Mouse (Mus musculus): ENCODE measurements at regions not wholly inside any gene's neighbourhood (a gene's known extent, or its start where the extent isn't known, plus 50 kb on each side); places are given as distances from the start of the nearest gene placed in this dataset.

DNA sequence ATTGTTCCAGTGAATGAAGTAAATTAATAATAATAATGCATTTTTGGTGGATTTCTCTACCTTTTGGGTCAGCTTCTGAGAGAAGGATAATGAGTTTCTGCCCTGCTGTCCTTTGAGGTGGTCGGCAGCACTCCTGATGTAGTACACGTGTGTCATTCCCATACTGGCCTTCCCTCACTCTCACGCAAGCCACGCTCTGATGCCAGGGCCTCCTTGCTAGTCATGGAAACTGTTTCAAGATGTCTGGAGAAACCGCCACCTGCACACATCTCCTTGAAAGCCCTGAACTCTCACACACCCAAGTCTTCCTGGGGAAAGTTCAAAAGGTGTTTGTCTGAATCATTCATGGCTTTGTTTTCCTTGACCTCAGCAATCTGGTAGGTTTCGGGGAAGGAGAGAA is 116.2 kb downstream of the Fam204a start:
- TF ChIP-seq CTCF (IDR thresholded peaks at IDR 0.05; ENCODE audit: borderline replicate concordance, insufficient read depth, low read depth, low read length) (no peak), POLR2A (IDR thresholded peaks at IDR 0.05; ENCODE audit: borderline replicate concordance, insufficient read depth, low read length) (no peak)

Data from cerebellum, adult 2 months (tissue).